Mouse (Mus musculus): ENCODE measurements at regions not wholly inside any gene's neighbourhood (a gene's known extent, or its start where the extent isn't known, plus 50 kb on each side); places are given as distances from the start of the nearest gene placed in this dataset.

GRCm38 (mm10) chr3:61073806-61074205, 71.2 kb downstream of the P2ry1 start:
- Histone ChIP-seq H3K27me3 (ENCODE audit: control insufficient read depth, insufficient read depth, low read length) (no peaks in the 10 kb centered on the region), H3K4me1 (ENCODE audit: control insufficient read depth, insufficient read depth) (no peaks in the 10 kb centered on the region), H3K9ac (replicated peaks; ENCODE audit: low read depth, low read length) (no peak overlapping the region), H3K36me3 (replicated peaks; ENCODE audit: control insufficient read depth, insufficient read depth, low read length) (no peaks in the 10 kb centered on the region), H3K4me3 (ENCODE audit: low read depth, low read length) (no peak overlapping the region), H3K4me2 (ENCODE audit: low read depth, low read length) (no peak overlapping the region), H3K27ac (ENCODE audit: low read depth) (no peak overlapping the region), H3K9me3 (replicated peaks; ENCODE audit: control insufficient read depth, low read length) (no peaks in the 10 kb centered on the region)
- 76% methylated on average over 4 of the region's 4 CpGs for WGBS
- TF ChIP-seq CTCF (IDR thresholded peaks at IDR 0.05; ENCODE audit: low read depth) (no peak), EP300 (IDR thresholded peaks at IDR 0.05; ENCODE audit: low read depth) (no peak)
- no peak for DNase-seq (ENCODE audit: low spot score)
- ATAC-seq (ENCODE audit: insufficient read depth, low read depth), result no peak

DNA sequence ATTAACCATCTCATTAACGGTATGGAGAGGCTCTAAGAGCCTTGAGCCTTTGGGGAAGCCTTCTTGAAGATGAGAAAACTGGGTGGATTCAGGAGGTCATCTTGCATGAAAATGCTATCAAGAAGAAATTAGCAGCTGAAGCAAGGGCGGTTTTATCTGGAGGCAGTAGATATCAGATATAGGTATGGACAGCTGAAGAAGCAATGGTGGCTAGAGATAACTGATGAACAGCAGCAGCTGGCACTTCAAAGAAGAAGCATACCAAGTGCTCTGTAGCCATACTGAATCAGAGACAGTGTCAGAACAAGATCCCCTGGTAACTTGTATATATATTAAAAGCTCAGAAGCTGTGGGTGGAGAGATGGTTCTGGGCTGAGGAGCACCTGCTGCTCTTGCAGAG, 73.2 kb downstream of the P2ry1 start:
- 62% methylated on average over 2 of the region's 2 CpGs for WGBS
- no peak for ATAC-seq (ENCODE audit: insufficient read depth, low read depth)
- no peaks in the 10 kb centered on the region for H3K27me3 ChIP-seq (ENCODE audit: control insufficient read depth, insufficient read depth, low read length)

DNA sequence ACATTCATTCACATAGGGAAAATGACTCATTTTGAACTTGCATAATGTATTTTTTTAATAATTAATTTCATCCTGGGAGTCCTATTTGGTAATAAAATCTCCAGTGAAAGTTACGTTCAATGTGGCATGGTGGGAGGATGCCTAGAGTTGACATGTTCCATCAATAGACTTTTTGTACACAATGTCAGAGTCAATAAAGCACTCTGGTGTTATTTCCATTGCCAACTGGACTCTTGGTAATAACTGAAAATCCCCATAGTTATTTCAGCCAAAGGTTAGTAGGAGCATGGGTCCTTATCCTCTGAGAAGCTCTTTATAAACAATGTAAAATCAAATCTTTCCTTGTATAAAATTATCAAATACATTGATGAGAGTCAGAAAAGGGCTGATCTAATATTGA, 87.3 kb downstream of the P2ry1 start:
- no peak for DNase-seq (ENCODE audit: low spot score)
- ATAC-seq (ENCODE audit: insufficient read depth, low read depth), result no peak
- no peaks in the 10 kb centered on the region for H3K9me3 ChIP-seq (replicated peaks; ENCODE audit: control insufficient read depth, low read length)
- H3K4me2 ChIP-seq (ENCODE audit: low read depth, low read length), result no peak overlapping the region
- no peaks in the 10 kb centered on the region for H3K4me1 ChIP-seq (ENCODE audit: control insufficient read depth, insufficient read depth)
- 88% methylated on average over 1 of the region's 1 CpGs for WGBS
- H3K27me3 ChIP-seq (ENCODE audit: control insufficient read depth, insufficient read depth, low read length), result no peaks in the 10 kb centered on the region
- no peak overlapping the region for H3K4me3 ChIP-seq (ENCODE audit: low read depth, low read length)
- TF ChIP-seq EP300 (IDR thresholded peaks at IDR 0.05; ENCODE audit: low read depth) (no peak), CTCF (IDR thresholded peaks at IDR 0.05; ENCODE audit: low read depth) (no peak)
- no peak overlapping the region for H3K27ac ChIP-seq (ENCODE audit: low read depth)
- H3K9ac ChIP-seq (replicated peaks; ENCODE audit: low read depth, low read length), result no peak overlapping the region
- no peaks in the 10 kb centered on the region for H3K36me3 ChIP-seq (replicated peaks; ENCODE audit: control insufficient read depth, insufficient read depth, low read length)

More for the DNA sequence above, 73.2 kb downstream of the P2ry1 start:
- no peak for TF ChIP-seq EP300 (IDR thresholded peaks at IDR 0.05; ENCODE audit: low read depth)
- no peak for TF ChIP-seq CTCF (IDR thresholded peaks at IDR 0.05; ENCODE audit: low read depth)
- Histone ChIP-seq H3K36me3 (replicated peaks; ENCODE audit: control insufficient read depth, insufficient read depth, low read length) (no peaks in the 10 kb centered on the region), H3K4me1 (ENCODE audit: control insufficient read depth, insufficient read depth) (no peaks in the 10 kb centered on the region), H3K4me3 (ENCODE audit: low read depth, low read length) (no peak overlapping the region), H3K9me3 (replicated peaks; ENCODE audit: control insufficient read depth, low read length) (no peaks in the 10 kb centered on the region), H3K9ac (replicated peaks; ENCODE audit: low read depth, low read length) (no peak overlapping the region), H3K27ac (ENCODE audit: low read depth) (no peak overlapping the region), H3K4me2 (ENCODE audit: low read depth, low read length) (no peak overlapping the region)
- no peak for DNase-seq (ENCODE audit: low spot score)

DNA sequence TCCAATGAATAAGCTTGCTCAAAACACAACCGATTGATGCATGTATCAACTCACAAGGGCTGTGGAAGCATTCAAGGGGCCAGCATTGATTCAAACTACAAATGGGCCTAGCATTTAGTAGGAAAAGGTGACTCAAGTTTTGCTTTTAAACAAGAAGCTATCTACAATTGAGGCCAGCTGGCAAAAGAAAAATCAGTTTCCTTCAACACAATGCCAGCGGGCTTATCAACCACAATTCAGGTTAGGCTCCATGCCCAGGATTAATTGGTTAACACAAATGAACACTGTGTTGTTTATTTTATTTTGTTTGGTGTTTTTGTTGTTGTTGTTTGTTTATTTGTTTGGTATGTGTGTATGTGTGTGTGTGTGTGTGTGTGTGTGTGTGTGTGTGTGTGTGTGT, 89.4 kb downstream of the P2ry1 start:
- TF ChIP-seq EP300 (IDR thresholded peaks at IDR 0.05; ENCODE audit: low read depth) (no peak), CTCF (IDR thresholded peaks at IDR 0.05; ENCODE audit: low read depth) (no peak)
- no peak overlapping the region for H3K4me2 ChIP-seq (ENCODE audit: low read depth, low read length)
- no peak overlapping the region for H3K4me3 ChIP-seq (ENCODE audit: low read depth, low read length)
- no peak overlapping the region for H3K27ac ChIP-seq (ENCODE audit: low read depth)
- H3K4me1 ChIP-seq (ENCODE audit: control insufficient read depth, insufficient read depth), result no peaks in the 10 kb centered on the region
- H3K36me3 ChIP-seq (replicated peaks; ENCODE audit: control insufficient read depth, insufficient read depth, low read length), result no peaks in the 10 kb centered on the region
- H3K9ac ChIP-seq (replicated peaks; ENCODE audit: low read depth, low read length), result no peak overlapping the region
- no peaks in the 10 kb centered on the region for H3K27me3 ChIP-seq (ENCODE audit: control insufficient read depth, insufficient read depth, low read length)
- no peak for DNase-seq (ENCODE audit: low spot score)
- 71% methylated on average over 2 of the region's 2 CpGs for WGBS
- no peak for ATAC-seq (ENCODE audit: insufficient read depth, low read depth)
- H3K9me3 ChIP-seq (replicated peaks; ENCODE audit: control insufficient read depth, low read length), result no peaks in the 10 kb centered on the region

DNA sequence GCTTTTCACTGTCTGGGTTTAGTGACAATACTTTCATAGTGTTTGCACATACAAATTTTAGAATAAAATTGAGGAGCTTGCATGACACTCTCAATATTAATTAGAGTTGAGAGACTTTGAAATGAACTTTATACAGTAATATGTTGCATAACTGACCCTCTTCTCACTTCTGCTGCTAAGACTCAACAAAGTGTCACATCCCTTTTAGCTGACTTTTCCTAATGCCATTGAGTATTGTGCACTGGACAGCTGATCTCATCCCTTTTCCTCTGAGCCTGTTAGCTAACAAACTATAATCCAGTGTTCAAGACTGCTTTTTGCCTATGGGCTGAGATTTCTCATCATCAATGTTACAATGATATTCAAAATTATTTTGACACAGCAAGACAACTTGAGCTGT, 113.8 kb downstream of the P2ry1 start:
- no peak for TF ChIP-seq EP300 (IDR thresholded peaks at IDR 0.05; ENCODE audit: low read depth)
- no peak for TF ChIP-seq CTCF (IDR thresholded peaks at IDR 0.05; ENCODE audit: low read depth)

DNA sequence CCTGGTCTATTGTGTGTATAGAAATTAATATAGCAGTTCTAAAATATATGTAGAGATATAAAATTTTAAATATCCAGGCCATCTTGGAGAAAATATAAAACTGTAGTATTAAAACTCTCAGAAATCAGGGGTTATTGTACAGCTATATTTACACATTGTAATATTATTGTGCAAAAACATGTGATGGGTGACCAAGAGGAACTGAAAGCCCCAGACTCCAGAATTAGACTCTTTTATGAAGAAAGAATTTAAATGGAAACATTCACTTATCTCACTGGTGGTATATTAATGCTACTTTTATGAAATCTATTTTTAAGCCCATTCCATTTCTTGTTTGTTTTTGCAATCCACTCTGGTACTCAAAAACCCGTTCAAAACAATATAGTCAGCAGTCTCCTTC, 130.5 kb downstream of the P2ry1 start:
- no peak overlapping the region for H3K4me3 ChIP-seq (ENCODE audit: low read depth, low read length)
- TF ChIP-seq CTCF (IDR thresholded peaks at IDR 0.05; ENCODE audit: low read depth) (no peak), EP300 (IDR thresholded peaks at IDR 0.05; ENCODE audit: low read depth) (no peak)

More for the DNA sequence above, 113.8 kb downstream of the P2ry1 start:
- Histone ChIP-seq H3K27me3 (ENCODE audit: control insufficient read depth, insufficient read depth, low read length) (no peaks in the 10 kb centered on the region), H3K9me3 (replicated peaks; ENCODE audit: control insufficient read depth, low read length) (no peaks in the 10 kb centered on the region), H3K4me3 (ENCODE audit: low read depth, low read length) (no peak overlapping the region), H3K27ac (ENCODE audit: low read depth) (no peak overlapping the region), H3K4me1 (ENCODE audit: control insufficient read depth, insufficient read depth) (no peaks in the 10 kb centered on the region), H3K9ac (replicated peaks; ENCODE audit: low read depth, low read length) (no peak overlapping the region), H3K36me3 (replicated peaks; ENCODE audit: control insufficient read depth, insufficient read depth, low read length) (no peaks in the 10 kb centered on the region), H3K4me2 (ENCODE audit: low read depth, low read length) (no peak overlapping the region)
- ATAC-seq (ENCODE audit: insufficient read depth, low read depth) (no peak), DNase-seq (ENCODE audit: low spot score) (no peak)

More for the DNA sequence above, 130.5 kb downstream of the P2ry1 start:
- WGBS, result 27% methylated on average over 1 of the region's 1 CpGs
- H3K9me3 ChIP-seq (replicated peaks; ENCODE audit: control insufficient read depth, low read length), result no peaks in the 10 kb centered on the region
- no peak overlapping the region for H3K9ac ChIP-seq (replicated peaks; ENCODE audit: low read depth, low read length)
- no peaks in the 10 kb centered on the region for H3K27me3 ChIP-seq (ENCODE audit: control insufficient read depth, insufficient read depth, low read length)
- ATAC-seq (ENCODE audit: insufficient read depth, low read depth) (no peak), DNase-seq (ENCODE audit: low spot score) (no peak)
- H3K36me3 ChIP-seq (replicated peaks; ENCODE audit: control insufficient read depth, insufficient read depth, low read length), result no peaks in the 10 kb centered on the region
- no peak overlapping the region for H3K27ac ChIP-seq (ENCODE audit: low read depth)
- no peaks in the 10 kb centered on the region for H3K4me1 ChIP-seq (ENCODE audit: control insufficient read depth, insufficient read depth)
- no peak overlapping the region for H3K4me2 ChIP-seq (ENCODE audit: low read depth, low read length)

Data from heart, postnatal 0 days (tissue).